Mouse (Mus musculus) midbrain, embryonic 13.5 days (tissue): ENCODE data around the gene Ccdc148. TPM values are rescaled to one million over a fixed set of nuclear protein-coding genes. Genes with fewer than 3 reads are reported as not detected.

ENCODE experiments used
- ATAC-seq: fragments of 200-750 bp; cut with Nextera tagmentation; 2 replicates; pipeline ENCODE4 v1.8.0; 2017; ENCODE audit warnings: mild to moderate bottlenecking, moderate TSS enrichment, moderate library complexity
- H3K27ac ChIP-seq: fragments of 300-500 bp; sonication (generic); 2 replicates; pipeline ENCODE4 v1.5.1; 2015; ENCODE audit warnings: inconsistent platforms, mild to moderate bottlenecking, moderate library complexity
- H3K27me3 ChIP-seq: fragments of 300-500 bp; sonication (generic); 2 replicates; pipeline ENCODE4 v1.6.1; 2015; ENCODE audit warnings: mild to moderate bottlenecking, inconsistent platforms
- H3K36me3 ChIP-seq: fragments of 300-500 bp; sonication (generic); 2 replicates; pipeline ENCODE4 v1.6.1; 2015; ENCODE audit warnings: mild to moderate bottlenecking, inconsistent platforms
- H3K4me1 ChIP-seq: fragments of 300-500 bp; sonication (generic); replicated peaks from 2 replicates; pipeline ENCODE4 v1.6.1; 2015; ENCODE audit warnings: inconsistent platforms
- H3K4me2 ChIP-seq: fragments of 300-500 bp; sonication (generic); replicated peaks from 2 replicates; pipeline ENCODE4 v1.6.1; 2015; ENCODE audit warnings: moderate library complexity, mild to moderate bottlenecking, inconsistent platforms
- H3K4me3 ChIP-seq: fragments of 300-500 bp; sonication (generic); replicated peaks from 2 replicates; pipeline ENCODE4 v1.5.1; 2015; ENCODE audit warnings: mild to moderate bottlenecking, inconsistent platforms
- H3K9ac ChIP-seq: fragments of 300-500 bp; sonication (generic); replicated peaks from 2 replicates; pipeline ENCODE4 v1.6.1; 2015; ENCODE audit warnings: mild to moderate bottlenecking, inconsistent platforms
- H3K9me3 ChIP-seq: fragments of 300-500 bp; sonication (generic); 2 replicates; pipeline ENCODE4 v1.6.1; 2016; ENCODE audit warnings: mild to moderate bottlenecking, inconsistent platforms
- WGBS: fragments of 180-500 bp; shearing (Covaris S2); methylation state at CpG from one replicate; pipeline ENCODE4 v1.1.7; 2015; 5-methylcytosine and 5-hydroxymethylcytosine counted together
- polyA plus RNA-seq: library from polyadenylated mRNA; unstranded; fragments of >200 nt; fragmentation: Nextera tagmentation; extraction: Ambion mirVana; gene quantifications from 2 replicates; pipeline ENCODE4 v1.2.1, GENCODE M21; 2015

Gene Ccdc148
- polyA plus RNA-seq, result 3.3 and 3.9 TPM in 2 replicates

GRCm38 (mm10) chr2:59160605-59160963, at the start of gene Ccdc148, which contains the start of gene Pkp4:
TSS of gene Ccdc148 (minus strand) at chr2:59160683.
TSS of gene Pkp4 (plus strand) at chr2:59160850.
- WGBS, result 0% methylated on average over 11 of the region's 37 CpGs
- peak within 1 kb of the TSS; percentile 83 for H3K9ac ChIP-seq
- peak within 1 kb of the TSS; percentile 94 for H3K4me3 ChIP-seq
- H3K27me3 ChIP-seq, result no peaks in the 10 kb centered on the region
- peak; percentile 99 for ATAC-seq
- H3K4me2 ChIP-seq, result peak within 1 kb of the TSS; percentile 85
- H3K4me1 ChIP-seq, result peaks cover 23% of the 10 kb centered on the region
- H3K36me3 ChIP-seq, result no peaks in the 10 kb centered on the region
- no peaks in the 10 kb centered on the region for H3K9me3 ChIP-seq
- H3K27ac ChIP-seq, result peak within 1 kb of the TSS; percentile 88

- Histone ChIP-seq H3K4me3 (no peak overlapping the region), H3K9ac (no peak overlapping the region), H3K27me3 (no peaks in the 10 kb centered on the region), H3K9me3 (no peaks in the 10 kb centered on the region), H3K27ac (no peak overlapping the region), H3K4me1 (peaks cover 9% of the 10 kb centered on the region), H3K36me3 (no peaks in the 10 kb centered on the region), H3K4me2 (no peak overlapping the region)
- no peak for ATAC-seq
- WGBS, result 86% methylated on average over 9 of the region's 9 CpGs
These were observed 47.8 kb upstream of the Ccdc148 start for GRCm38 (mm10) chr2:59208276-59208675.

GRCm38 (mm10) chr2:59207725-59208124, 47.2 kb upstream of the Ccdc148 start:
- no peak overlapping the region for H3K4me2 ChIP-seq
- H3K4me1 ChIP-seq, result peaks cover 13% of the 10 kb centered on the region
- H3K27ac ChIP-seq, result no peak overlapping the region
- no peaks in the 10 kb centered on the region for H3K9me3 ChIP-seq
- no peak overlapping the region for H3K9ac ChIP-seq
- ATAC-seq, result 0 out of 2 replicates have a peak, but pooled peaks have one; percentile 37
- H3K36me3 ChIP-seq, result no peaks in the 10 kb centered on the region
- H3K4me3 ChIP-seq, result no peak overlapping the region
- no peaks in the 10 kb centered on the region for H3K27me3 ChIP-seq
- 37% methylated on average over 5 of the region's 5 CpGs for WGBS

GRCm38 (mm10) chr2:59207240-59207639, 46.8 kb upstream of the Ccdc148 start:
- no peak for ATAC-seq
- Histone ChIP-seq H3K27ac (no peak overlapping the region), H3K4me2 (no peak overlapping the region), H3K4me1 (peaks cover 13% of the 10 kb centered on the region), H3K4me3 (no peak overlapping the region), H3K9ac (no peak overlapping the region), H3K9me3 (no peaks in the 10 kb centered on the region), H3K36me3 (no peaks in the 10 kb centered on the region), H3K27me3 (no peaks in the 10 kb centered on the region)
- 67% methylated on average over 4 of the region's 4 CpGs for WGBS

- Histone ChIP-seq H3K27me3 (no peaks in the 10 kb centered on the region), H3K9me3 (no peaks in the 10 kb centered on the region), H3K4me1 (peaks cover 13% of the 10 kb centered on the region), H3K27ac (no peak overlapping the region), H3K9ac (no peak overlapping the region), H3K4me2 (no peak overlapping the region), H3K36me3 (no peaks in the 10 kb centered on the region), H3K4me3 (no peak overlapping the region)
- WGBS, result 90% methylated on average over 2 of the region's 2 CpGs
- no peak for ATAC-seq
These were observed 45.7 kb upstream of the Ccdc148 start for GRCm38 (mm10) chr2:59206190-59206589.

- no peak overlapping the region for H3K27ac ChIP-seq
- no peak overlapping the region for H3K4me3 ChIP-seq
- ATAC-seq, result no peak
- no peaks in the 10 kb centered on the region for H3K36me3 ChIP-seq
- 93% methylated on average over 9 of the region's 9 CpGs for WGBS
- no peak overlapping the region for H3K4me2 ChIP-seq
- H3K9me3 ChIP-seq, result no peaks in the 10 kb centered on the region
- H3K9ac ChIP-seq, result no peak overlapping the region
- H3K4me1 ChIP-seq, result peaks cover 16% of the 10 kb centered on the region
- no peaks in the 10 kb centered on the region for H3K27me3 ChIP-seq
These were observed 44.6 kb upstream of the Ccdc148 start for GRCm38 (mm10) chr2:59205092-59205491.

- Histone ChIP-seq H3K9me3 (no peaks in the 10 kb centered on the region), H3K4me3 (no peak overlapping the region), H3K4me2 (no peak overlapping the region), H3K27ac (no peak overlapping the region), H3K9ac (no peak overlapping the region), H3K36me3 (no peaks in the 10 kb centered on the region), H3K27me3 (no peaks in the 10 kb centered on the region), H3K4me1 (peaks cover 16% of the 10 kb centered on the region)
- no peak for ATAC-seq
- 65% methylated on average over 3 of the region's 3 CpGs for WGBS
These were observed 43.3 kb upstream of the Ccdc148 start for GRCm38 (mm10) chr2:59203627-59204425.

GRCm38 (mm10) chr2:59202930-59203329, 42.4 kb upstream of the Ccdc148 start:
- H3K27ac ChIP-seq, result no peak overlapping the region
- H3K36me3 ChIP-seq, result no peaks in the 10 kb centered on the region
- no peak overlapping the region for H3K4me2 ChIP-seq
- WGBS, result 71% methylated on average over 5 of the region's 5 CpGs
- H3K4me1 ChIP-seq, result peaks cover 16% of the 10 kb centered on the region
- H3K9me3 ChIP-seq, result no peaks in the 10 kb centered on the region
- no peak overlapping the region for H3K4me3 ChIP-seq
- H3K9ac ChIP-seq, result no peak overlapping the region
- no peaks in the 10 kb centered on the region for H3K27me3 ChIP-seq
- no peak for ATAC-seq

- Histone ChIP-seq H3K4me2 (no peak overlapping the region), H3K36me3 (no peaks in the 10 kb centered on the region), H3K9ac (no peak overlapping the region), H3K27me3 (no peaks in the 10 kb centered on the region), H3K27ac (no peak overlapping the region), H3K9me3 (no peaks in the 10 kb centered on the region), H3K4me3 (no peak overlapping the region), H3K4me1 (peaks cover 11% of the 10 kb centered on the region)
- 80% methylated on average over 3 of the region's 3 CpGs for WGBS
- no peak for ATAC-seq
These were observed 40.0 kb upstream of the Ccdc148 start for GRCm38 (mm10) chr2:59200511-59200910.

GRCm38 (mm10) chr2:59199476-59199976, 39.0 kb upstream of the Ccdc148 start:
- H3K27ac ChIP-seq, result no peak overlapping the region
- WGBS, result 97% methylated on average over 5 of the region's 5 CpGs
- no peak overlapping the region for H3K4me2 ChIP-seq
- ATAC-seq, result no peak
- H3K4me1 ChIP-seq, result peaks cover 11% of the 10 kb centered on the region
- H3K9ac ChIP-seq, result no peak overlapping the region
- H3K36me3 ChIP-seq, result no peaks in the 10 kb centered on the region
- H3K4me3 ChIP-seq, result no peak overlapping the region
- no peaks in the 10 kb centered on the region for H3K27me3 ChIP-seq
- no peaks in the 10 kb centered on the region for H3K9me3 ChIP-seq

- 92% methylated on average over 4 of the region's 4 CpGs for WGBS
- H3K9me3 ChIP-seq, result no peaks in the 10 kb centered on the region
- ATAC-seq, result no peak
These were observed 36.7 kb upstream of the Ccdc148 start for GRCm38 (mm10) chr2:59197156-59197555.

GRCm38 (mm10) chr2:59193117-59193516, 32.6 kb upstream of the Ccdc148 start:
- no peak overlapping the region for H3K4me3 ChIP-seq
- no peak overlapping the region for H3K27ac ChIP-seq
- no peaks in the 10 kb centered on the region for H3K9me3 ChIP-seq
- H3K4me2 ChIP-seq, result no peak overlapping the region
- no peaks in the 10 kb centered on the region for H3K36me3 ChIP-seq
- H3K9ac ChIP-seq, result no peak overlapping the region
- ATAC-seq, result no peak
- no peaks in the 10 kb centered on the region for H3K27me3 ChIP-seq
- WGBS, result 88% methylated on average over 5 of the region's 5 CpGs
- peaks cover 9% of the 10 kb centered on the region; the same call in 1 of the 2 replicates for H3K4me1 ChIP-seq

More at GRCm38 (mm10) chr2:59197156-59197555, 36.7 kb upstream of the Ccdc148 start:
- Histone ChIP-seq H3K4me1 (0 out of 2 replicates have a peak, but pooled peaks cover 4% of the 10 kb centered on the region), H3K4me3 (no peak overlapping the region), H3K9ac (no peak overlapping the region), H3K27me3 (no peaks in the 10 kb centered on the region), H3K36me3 (no peaks in the 10 kb centered on the region), H3K4me2 (no peak overlapping the region), H3K27ac (no peak overlapping the region)
